Mouse (Mus musculus) small intestine, adult 2 months (tissue): Measurements from ENCODE around the gene Supt3.

ENCODE experiments used
- CTCF ChIP-seq: fragments of 200-500 bp; IDR thresholded peaks from 2 replicates; pipeline ENCODE4 v1.5.1; 2012; ENCODE audit warnings: low read depth, mild to moderate bottlenecking, control low read depth, inconsistent platforms, low read length, moderate library complexity, mixed read lengths; ENCODE audit not compliant: insufficient replicate concordance, insufficient read length; ENCODE audit errors: extremely low read depth
- POLR2A ChIP-seq: fragments of 200-500 bp; IDR thresholded peaks from 2 replicates; pipeline ENCODE4 v1.6.1; 2012; ENCODE audit warnings: low read depth, mild to moderate bottlenecking, control low read depth, inconsistent platforms, low read length, moderate library complexity

DNA sequence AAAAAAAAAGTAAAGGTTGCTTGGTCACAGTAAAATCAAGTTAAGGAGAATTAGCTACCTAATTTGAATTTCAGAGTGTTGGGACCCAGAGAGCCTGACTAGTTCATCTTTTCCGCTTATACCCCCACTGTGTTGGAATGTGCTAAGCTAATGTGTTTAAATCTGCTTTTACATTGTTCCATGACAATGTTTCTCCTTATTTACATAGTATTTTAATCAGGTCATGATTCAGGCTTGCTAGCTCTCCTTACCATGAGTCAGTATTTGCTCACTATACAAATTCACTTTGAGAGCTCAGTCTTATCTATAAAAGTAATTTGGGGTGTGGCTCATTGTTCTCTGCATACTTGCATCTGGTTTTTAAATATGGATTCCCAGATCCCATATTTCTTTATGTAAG, 9.6 kb upstream of the Supt3 start:
- TF ChIP-seq POLR2A (no peak), CTCF (no peak)
